Mouse (Mus musculus): ENCODE measurements around the gene Arpc3.
"Not testable (repeated sequence)": the region's sequence is repeated elsewhere in the genome, so short reads cannot be mapped to it uniquely, and the experiment has no call there.

Arpc3 gene

DNA sequence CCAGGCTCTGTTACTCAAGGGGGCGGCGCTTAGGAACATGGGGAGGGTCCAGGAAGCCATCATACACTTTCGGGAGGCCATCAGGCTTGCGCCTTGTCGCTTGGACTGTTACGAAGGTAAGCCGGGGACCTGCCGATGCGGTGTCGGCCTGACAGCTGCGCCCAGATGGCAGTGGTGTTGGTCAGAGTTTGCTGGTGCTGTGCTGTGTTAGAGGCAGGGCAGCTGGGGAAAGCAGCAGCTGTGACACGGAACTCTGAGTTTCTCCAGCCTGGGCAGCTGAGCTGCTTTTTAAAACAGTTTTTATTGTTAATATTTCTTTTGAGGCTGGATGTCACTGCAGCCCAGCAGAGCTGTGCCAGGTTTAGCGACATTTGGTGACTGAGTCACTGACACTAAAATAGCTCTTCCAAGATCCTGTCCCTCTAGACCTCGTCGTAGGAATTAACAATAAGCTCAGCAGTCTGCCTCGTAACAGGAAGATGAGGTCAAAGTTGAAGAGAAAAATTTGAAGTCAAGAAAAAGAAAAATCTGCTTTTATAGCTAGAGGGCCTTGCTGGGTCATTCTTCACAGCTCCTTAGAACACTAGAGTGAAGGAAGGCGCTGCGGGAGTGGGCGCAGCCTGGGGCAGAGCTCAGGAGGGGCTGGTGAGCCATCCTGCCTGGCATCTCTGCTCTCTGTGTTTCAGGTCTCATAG is 47.9 kb downstream of the Arpc3 start:
- DNase-seq (ENCODE audit: low spot score in 2 of 2) = no peak

DNA sequence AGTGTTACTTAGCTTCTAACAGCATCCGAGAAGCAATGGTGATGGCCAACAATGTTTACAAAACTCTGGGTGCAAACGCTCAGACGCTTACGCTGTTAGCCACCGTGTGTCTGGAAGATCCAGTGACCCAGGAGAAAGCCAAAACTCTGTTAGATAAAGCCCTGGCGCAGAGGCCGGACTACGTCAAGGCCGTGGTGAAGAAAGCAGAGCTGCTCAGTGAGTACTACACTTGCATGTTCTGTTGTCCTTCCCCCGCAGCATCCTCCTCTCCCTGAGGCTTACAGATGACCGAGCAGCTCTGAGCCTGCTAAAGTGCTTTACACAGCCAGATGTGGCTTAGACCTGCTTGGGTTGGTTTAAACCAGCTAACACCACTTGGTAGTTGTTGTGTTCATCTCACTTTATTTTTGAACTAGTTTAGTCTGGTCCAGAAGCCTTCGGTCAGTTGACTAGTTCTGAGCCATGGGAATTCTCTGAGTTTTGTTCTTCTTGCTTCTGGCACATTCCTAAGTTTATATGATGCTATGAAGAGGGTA is 48.5 kb downstream of the Arpc3 start:
- no peak for DNase-seq (ENCODE audit: low spot score in 2 of 2)

DNA sequence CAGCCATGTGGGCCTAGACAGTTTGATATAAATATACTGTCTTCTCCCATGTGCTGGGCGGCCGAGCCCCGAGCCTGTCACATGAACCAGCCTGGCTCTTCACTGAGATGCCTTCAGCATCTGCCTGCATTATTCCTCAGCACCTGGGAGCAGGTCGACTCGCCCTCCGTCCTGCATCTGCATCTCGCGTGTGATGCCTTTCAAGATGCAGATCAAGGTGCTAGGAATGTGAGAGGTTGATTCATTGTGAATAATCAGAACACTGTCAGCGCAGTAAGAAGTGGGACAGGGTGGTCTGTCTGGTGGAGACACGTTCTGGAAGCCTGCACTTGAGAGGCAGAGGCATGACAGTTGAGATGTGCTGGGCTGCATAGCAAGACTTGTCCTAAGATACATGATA is 52.8 kb downstream of the Arpc3 start:
- DNase-seq (ENCODE audit: low spot score in 2 of 2) = no peak

DNA sequence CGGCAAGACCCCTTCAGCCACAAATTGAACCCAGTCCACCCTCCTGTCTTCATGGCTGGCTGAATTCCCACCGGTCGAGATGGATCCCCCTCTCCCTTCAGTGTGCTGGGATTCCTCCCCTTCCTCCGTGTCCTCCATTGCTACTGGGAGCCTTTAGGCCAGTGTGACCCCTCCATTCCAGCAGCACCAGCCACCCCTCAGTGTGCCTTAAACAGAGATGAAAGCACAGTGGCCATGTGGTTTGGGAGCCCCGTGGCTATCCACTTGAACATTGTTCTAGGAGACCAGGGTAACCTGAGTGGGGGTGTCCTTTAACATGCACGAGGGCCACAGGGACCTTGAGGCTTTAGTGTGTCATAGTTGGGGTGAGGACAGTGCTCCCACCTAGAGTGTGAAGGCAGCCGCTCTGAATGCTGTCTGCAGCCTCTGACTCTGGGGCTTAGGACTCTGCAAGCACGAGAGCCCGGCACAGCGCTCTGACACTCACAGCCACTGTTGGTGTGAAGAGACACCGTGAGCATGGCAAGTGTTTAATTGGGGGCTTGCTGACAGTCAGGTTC is 53.5 kb downstream of the Arpc3 start:
- no peak for DNase-seq (ENCODE audit: low spot score in 2 of 2)

DNA sequence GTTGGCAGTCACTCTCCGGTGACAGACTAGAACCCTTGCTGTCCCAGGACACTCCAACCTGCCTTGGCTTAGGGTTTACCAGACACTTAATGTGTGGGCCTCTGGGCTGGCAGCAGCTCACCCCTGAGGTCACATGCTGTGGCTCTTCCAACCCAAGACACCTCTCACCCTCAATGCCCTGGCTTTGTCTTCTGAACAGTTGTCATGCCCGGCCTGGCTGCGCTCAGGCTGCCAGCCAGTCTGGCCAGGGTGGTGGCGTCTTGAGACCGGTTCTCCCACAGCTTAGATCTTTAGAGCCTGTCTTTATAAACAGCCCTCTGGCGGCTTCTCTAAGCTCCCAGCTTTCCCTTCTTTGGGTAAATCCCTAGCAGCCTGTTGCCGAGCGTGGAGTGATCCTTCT is 56.2 kb downstream of the Arpc3 start:
- DNase-seq (ENCODE audit: low spot score in 2 of 2) = no peak

DNA sequence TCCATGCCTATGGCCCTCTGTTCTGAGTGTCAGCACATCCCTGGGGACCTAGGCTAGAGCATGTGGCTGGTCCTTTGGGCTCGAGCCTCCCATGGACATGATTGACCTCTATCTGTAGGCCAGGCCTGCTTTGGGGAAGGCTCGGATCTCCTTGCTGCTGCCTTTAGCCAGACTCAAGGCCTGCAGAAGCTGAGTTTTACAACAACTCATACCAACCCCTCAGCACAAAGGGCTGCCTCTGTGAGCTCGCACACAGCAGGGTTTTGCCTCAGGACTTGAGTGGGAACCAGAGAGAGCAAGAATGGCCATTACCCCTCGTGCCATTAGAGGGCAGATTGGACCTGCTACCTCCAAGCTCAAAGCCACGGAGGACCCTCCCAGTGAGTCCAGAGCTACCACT is 57.2 kb downstream of the Arpc3 start:
- DNase-seq (ENCODE audit: low spot score in 2 of 2) = no peak

DNA sequence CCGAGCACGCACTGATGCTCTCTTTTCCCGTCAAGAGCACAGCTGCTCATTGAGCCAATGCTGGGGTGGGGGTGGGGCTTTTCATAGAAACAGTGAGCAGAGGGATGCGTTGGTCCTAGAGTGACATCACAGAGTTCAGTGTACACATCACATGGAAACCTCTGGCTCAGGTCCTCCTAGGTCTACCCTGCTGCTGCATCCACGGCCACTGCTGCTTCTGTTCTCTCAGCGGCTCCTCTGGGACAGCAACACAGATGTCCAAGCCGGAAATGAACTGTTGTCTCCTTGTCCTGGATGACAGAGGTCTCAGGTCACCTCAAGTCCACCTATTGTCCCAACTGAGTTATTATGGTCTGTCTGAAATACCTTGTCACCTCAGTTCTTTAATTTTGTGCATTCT is 58.3 kb downstream of the Arpc3 start:
- no peak for DNase-seq (ENCODE audit: low spot score in 2 of 2)

DNA sequence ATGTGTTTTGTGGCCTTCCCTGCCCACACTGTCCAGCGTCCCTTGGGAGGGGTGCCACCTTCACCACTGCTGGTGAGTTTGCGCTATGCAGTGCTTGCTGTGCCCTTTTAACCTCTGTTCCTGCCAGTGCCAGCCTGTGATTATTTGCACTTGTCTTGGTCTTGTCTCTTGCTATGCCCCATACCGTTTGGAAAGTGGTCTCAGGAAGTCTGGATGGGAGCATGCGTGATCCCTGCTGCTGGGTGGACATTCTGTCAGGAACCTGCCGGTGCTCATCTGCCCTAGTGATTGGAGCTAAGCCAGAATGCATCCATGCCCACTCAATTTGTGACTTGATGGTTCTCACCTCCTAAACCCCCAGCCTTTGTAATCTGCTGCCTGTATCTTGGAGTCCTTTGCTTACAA is 59.2 kb downstream of the Arpc3 start:
- no peak for DNase-seq (ENCODE audit: low spot score in 2 of 2)

DNA sequence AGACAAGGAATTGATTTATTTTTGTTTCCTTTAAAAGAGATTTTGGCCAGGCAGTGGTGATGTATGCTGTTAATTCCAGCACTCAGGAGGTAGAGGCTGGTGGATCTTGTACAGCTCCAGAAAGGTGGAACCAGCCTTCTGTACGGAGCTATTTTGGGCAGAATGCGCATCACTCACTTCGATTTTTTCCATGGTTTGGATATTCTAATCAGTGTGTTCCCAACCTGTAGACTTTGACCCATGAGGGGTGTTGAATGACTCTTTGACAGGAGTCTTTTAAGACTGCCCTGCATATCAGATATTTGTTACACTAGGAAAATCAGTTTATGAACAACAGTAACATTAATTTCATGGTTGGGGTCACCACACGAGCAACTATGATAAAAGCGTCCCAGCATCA is 59.6 kb downstream of the Arpc3 start:
- DNase-seq (ENCODE audit: low spot score in 2 of 2) = no peak

DNA sequence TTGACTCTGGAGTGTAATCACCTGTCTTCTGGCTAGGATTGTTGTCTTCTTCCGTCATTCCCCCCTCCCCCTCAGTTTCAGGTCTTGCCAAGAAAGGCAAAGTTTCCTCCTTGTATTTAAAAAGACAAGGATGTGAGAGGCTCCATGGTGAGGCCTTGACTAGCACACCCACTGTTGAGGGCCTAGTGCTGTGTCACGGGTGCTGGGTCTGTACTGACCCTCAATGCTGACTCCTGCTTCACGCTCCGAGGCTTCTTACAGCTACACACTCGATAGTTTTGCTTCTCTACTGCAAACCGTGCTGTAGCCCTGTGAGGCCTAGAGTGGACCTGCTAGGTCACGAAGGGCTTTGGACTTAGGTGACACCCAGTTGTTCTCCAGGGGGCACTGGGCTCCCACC is 60.5 kb downstream of the Arpc3 start:
- DNase-seq (ENCODE audit: low spot score in 2 of 2) = no peak

DNA sequence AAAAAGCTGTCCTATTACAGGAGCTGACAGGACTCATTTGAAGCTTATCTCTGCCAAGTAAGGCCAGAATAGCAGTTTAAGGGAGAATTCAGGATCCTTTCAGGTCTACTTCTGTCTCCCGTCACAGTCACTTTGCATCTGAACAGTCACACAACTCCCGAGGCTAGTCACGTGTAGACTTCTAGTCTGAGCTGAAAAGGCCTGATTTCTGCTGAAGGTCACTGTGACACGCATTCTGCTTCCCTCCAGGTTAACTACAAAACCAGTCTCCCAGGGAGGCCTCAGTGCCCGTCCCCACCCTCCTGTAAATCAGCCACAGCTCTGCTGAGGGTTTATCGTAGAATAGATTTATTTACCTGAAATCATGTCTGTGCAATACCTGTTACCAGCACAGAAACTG is 61.5 kb downstream of the Arpc3 start:
- DNase-seq (ENCODE audit: low spot score in 2 of 2) = no peak

DNA sequence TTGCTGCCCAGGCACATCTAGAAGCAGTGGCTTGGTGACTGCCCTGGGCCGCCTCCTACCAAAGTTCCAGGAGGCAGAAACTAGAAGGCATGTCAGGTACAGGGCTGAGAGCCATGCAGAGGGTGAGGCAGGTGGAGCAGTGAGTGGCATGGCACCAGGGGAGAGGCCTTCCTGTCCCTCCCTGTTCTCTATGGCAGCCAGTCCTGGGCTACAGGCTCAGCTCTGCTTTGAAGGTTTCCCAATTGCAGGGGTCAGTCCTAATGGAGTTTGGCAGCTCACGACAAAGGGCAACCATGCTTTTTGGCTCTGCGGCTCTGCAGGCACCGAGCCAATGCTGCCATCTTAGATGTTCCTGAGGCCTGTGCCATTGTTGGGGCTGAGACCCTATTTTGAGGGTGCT is 62.8 kb downstream of the Arpc3 start:
- DNase-seq (ENCODE audit: low spot score in 2 of 2) = no peak

DNA sequence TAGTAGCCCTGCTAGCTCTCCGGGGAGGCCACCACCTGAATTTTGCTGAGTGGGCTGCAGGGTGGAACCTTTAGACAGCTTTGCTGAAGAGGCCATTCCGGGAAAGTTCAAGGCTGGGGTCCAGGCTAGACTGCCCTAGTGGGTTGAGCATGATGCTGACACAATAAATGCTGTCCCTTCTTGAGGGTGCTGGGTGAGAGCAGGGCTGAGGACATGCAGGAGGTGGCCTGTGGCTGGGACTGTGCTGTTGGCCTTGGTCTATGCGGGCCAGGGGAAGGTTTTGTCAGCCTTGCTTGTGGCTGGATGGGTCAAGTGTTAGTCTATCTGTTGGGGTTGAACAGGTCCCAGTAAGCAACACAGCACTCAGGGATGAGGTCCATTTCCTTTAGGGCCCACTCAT is 63.2 kb downstream of the Arpc3 start:
- no peak for DNase-seq (ENCODE audit: low spot score in 2 of 2)

DNA sequence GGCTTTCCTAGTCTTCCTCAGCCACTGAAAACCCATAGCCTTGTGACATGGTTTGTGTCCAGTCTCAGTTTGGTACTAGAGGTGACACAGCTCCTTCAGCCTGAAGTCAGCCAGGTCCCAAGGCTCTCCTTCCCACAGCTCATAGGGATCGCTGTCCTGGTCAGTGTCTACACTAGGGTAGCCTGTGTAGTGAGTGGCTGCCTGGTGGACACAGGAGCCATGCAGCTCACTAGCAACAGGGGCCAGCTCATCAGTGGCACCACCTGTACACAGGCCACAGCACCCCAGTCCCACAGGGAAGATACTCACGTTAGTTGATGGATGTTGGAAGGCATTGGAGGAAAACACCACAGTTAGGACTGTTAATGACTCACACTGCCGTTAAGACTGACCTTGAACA is 63.9 kb downstream of the Arpc3 start:
- no peak for DNase-seq (ENCODE audit: low spot score in 2 of 2)

DNA sequence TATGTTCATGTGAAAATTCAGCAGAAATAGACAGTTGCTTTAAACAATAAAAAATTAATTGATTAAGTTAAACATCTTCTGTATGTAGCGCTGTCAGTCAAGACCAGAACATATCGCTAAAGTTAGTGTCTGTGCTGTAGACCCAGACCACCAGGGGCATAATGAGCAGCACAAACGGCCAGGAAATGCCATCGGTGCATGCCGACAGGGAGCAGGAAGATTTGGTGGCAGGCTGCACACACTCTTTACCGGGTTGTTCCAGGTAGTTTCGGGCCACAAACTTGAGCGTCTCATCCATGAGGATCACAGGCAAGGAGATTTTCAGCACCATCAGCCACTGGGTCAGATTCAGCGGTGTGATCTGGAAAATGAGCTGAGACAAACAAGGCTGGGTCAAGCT is 65.4 kb downstream of the Arpc3 start:
- DNase-seq (ENCODE audit: low spot score in 2 of 2) = not testable (repeated sequence)

DNA sequence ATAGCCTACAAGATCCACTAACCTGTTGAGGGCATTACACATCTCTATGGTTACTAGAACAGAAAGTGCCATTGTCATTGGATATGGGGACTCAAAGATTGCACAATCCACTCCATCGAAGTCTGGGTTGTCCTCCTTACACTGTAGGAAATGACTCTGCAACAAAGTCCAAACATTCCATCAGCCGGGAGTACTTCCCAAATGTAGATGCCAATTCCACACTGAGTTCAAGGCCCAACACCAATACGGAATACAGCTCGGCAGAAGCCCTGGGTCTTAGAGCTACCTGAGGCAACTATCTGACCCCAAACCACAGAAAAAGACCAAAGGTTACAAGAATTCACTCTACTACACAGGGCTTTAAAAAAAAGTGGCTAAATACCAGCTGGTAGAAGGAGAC is 66.4 kb downstream of the Arpc3 start:
- DNase-seq (ENCODE audit: low spot score in 2 of 2) = no peak

DNA sequence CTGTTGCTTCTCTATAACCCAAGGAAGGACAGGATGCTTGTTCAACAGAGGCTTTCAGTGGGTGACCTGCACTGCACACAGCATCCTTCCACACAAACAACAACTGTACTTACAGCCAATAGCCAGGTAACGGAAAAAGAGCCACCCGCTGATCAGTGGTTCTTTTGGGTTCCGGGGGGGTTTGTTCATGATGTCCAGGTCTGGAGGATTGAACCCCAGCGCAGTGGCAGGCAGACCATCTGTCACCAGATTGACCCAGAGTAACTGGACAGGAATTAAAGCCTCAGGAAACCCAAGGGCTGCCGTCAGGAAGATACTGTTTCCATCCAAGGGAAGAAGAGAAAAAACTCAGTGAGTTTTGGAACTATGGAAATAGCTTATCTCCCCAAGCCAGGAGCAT is 67.7 kb downstream of the Arpc3 start:
- DNase-seq (ENCODE audit: low spot score in 2 of 2) = no peak

DNA sequence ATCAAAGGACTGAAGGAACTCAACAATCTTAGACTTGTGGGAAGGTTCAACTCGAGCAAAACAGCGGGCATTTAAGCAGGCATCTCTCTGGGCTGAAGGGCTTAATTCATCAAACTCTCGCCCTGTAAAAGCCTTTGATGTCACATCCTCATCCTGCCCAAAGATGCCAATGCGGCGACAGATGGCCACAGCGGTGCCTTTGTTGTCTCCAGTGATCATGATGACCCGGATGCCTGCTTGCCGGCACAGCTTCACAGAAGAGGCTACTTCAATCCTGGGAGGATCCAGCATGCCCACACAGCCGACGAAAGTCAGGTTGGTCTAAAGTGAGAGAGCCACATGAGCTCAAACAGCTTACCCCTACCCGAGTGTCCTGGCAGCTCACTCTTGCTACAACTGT is 69.0 kb downstream of the Arpc3 start:
- DNase-seq (ENCODE audit: low spot score in 2 of 2) = no peak

DNA sequence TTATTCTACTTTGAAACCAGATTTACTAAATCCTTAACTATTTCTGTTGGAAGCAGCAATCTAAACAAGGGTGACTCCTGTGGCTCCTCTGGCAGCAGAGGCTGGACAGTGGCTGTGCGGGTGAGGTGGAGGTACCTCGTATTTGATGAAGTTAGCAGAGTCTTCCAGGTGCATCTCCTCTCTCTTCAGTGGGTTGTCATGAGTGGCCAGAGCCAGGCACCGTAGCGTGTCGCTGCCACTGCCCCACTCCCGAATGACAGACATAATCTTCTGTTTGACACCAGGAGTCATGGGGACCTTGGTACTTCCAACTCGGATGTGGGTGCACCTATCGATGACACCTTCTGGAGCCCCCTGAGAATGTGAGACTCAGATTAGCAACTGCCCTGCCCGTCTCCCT is 69.8 kb downstream of the Arpc3 start:
- no peak for DNase-seq (ENCODE audit: low spot score in 2 of 2)
